Mouse (Mus musculus): Measurements from ENCODE around the gene Tedc1. TPM values are rescaled to one million over a fixed set of nuclear protein-coding genes. Genes with fewer than 3 reads are reported as not detected.
A peak's percentile ranks its signal among the peaks of the same experiment; 100 is the strongest.

Tedc1 gene
- total RNA-seq, 4 experiments from 2014 or later = 1.0 to 2.1 (median 1.6) TPM

DNA sequence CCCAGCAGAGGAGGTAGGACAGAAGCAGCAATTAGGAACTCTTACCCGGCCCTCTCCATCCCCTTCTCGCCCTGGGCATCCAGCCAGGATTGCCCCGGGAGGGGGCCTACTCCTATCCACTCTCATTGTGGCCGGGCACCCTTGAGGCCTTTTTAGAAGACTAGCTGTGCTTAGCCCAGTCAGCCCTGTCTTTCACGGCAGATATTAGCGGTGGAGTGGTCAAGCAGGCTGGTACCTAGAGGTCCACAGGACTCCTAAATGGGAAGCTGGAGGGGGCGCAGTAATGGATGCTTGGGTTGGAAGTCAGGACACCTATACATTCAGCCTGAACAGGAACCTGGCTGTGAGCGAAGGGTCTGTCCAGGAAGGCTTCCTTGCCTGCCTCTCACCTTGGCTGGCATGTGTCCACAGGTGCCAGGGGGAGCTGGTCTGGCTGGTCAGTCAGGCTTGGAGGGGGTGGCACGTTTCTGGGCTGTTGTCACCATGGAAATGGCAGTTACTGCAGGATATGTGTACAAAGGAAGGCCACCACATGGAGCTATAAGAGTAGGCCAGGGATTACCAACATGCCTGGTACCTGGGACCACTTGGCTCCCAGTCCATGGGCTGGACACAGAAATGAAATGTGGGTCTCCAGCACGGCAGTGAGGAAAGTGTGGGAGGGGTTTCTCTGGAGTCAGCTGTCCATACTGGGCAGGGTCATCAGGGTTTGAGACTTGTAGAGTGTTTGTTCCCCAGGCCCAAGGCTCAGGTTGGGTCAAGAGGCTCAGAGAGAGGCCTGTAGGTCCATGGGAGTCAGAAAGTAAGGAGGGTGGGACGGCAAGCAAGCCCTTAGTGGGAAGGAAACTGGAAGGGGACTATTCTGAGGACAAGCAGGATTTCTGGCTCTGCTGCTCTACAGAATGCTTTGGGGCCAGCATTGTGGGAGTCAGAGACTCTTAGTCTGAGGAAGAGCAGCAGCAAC lies 17.0 kb upstream of the Tedc1 start:
- no peak for DNase-seq (ENCODE audit: low spot score in 2 of 2)

DNA sequence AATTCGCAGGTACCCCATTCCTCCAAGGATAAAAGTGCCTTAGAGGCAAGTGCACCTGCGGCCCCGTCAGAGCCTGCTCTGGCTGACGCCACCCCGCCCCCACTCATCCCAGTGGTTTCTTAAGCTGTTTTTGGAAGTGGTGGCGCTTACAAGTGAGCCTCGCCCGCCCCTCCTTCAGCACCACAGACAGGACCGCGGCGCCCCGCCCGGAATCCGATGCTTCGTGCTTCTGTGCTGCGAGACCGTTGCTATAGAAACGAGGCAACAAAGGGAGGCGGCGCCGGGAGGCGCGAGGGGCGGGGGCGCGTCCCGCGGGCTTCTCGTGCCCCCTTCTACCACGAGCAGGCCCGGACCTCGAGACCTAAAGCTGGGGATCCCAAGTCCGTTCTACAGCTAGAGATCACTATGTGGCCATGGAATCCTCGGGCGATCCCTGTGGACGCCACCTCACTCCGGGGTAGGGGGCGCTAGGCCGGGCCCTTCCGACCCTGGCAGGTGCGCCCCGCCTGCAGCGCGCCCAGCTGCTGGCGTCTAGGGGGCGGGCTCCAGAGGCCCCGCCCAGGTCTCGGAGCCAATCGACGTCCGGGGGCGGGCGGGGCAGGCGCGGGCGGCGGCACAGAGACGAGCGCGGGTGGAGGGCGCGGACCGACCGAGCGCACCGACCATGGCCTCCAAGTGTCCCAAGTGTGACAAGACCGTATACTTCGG lies 16.2 kb upstream of the Tedc1 start, which contains the start of gene Crip2:
Gene Crip2 (plus strand): TSS at position 329 of the 708 bp plus-strand sequence.
- DNase-seq (ENCODE audit: low spot score in 2 of 2) = peak; percentile 86 to 98

DNA sequence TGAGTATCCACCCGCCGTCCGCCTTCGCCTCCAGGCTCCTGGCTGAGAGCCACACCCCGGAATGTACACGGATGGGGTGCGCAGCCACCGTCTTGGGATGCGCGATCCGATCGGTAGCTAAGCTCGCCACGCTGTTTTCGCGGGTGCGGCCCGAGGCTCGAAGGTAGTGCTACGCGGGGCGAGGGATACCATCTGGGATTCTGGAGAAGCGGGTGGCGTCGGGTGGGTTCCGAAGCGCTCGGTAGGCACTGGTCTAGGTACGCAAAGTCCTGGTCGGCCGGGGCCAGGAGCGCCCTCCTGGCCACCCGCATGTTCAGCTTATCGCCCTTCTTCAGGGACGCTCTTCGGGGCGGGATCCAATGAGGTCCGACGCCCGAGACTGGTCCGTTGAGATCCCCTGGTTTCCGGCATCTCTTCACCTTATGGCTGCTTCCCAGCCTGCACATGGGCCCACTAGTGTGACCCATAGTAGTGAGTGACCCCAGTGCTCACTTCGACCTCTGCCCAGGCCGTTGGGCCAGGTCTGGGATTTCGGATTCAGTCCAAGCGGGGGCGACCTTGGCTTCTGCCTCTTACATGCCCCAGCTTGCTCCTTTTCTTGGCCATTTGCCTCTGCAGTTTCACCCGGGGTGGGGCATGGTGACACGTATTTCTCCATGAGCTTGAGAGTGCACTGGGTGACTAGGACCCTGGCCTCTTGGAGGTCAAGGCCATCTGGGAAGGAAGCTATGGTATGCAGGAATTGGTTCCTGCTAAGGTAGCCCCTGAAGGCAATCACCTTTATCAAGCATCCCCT lies 15.4 kb upstream of the Tedc1 start:
- peak in 1 of 2 experiments; percentile 56 for DNase-seq (ENCODE audit: low spot score in 2 of 2)

DNA sequence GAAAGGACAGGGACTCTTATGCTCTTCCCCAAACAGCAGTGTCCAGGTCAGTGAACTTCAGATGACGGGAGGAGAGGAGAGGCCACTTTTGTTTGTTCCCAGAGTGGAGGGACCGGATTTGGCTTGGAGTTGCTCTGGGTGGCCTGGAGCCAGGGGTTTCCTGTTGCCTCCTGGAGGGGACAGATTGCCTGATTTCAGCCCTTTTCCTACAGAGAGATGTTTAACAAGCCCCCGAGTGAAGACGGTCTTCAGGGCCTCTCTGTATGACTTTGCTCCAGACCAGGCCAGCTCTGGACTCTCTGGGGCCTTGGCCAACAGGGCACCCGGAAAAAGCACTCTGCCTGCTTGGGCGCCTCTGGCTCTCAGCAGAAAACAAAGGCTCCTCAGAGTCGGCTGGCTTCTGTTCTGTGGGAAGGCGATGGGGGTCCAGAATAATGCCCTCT lies 14.7 kb upstream of the Tedc1 start:
- no peak for DNase-seq (ENCODE audit: low spot score in 2 of 2)

DNA sequence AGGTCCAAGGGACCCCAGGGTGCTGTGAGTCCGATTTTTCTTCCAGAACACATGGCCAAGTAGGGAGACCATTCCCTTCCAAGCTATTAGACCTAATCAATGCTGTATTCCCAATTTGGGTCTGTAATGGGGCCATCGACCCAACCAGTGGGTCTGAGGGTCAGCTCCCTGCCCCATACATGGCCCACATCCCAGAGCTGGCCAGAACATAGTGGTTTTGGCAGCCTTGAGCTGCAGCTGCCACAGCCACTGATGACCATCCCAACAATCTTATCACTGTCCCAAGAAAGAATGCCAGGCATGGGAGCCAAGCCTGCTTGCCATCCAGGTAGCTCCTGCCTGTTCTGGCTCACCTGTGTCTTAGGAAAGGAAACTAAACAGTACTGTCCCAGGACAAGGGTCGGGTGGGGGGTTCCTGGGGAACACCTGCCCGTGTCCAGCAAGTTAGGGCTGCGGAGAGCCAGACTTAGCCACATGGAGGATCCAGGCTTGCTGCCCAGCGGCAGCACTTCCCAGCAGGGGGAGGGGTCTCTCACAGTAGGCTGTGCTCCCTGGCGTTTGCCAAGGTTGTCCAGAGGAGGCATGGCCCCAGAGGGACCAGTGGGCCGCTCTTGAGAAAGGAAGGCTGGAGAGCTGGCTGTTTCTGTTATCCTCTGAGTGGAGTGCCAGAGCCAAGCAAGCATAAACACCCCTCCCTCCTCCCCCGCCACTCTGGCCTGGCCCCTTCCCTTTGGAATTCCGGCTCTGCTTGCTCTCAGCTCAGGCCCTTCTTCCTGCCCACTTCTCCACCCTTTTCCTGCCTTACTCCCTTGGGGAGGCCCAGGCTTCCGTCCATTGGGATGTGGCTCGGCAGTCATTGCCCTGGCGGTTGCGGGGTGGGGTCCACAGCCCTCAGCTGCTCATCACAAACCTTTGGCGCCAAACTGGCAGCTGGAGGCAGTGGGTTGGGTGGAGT lies 13.9 kb upstream of the Tedc1 start:
- peak in 1 of 2 experiments; percentile 65 for DNase-seq (ENCODE audit: low spot score in 2 of 2)

DNA sequence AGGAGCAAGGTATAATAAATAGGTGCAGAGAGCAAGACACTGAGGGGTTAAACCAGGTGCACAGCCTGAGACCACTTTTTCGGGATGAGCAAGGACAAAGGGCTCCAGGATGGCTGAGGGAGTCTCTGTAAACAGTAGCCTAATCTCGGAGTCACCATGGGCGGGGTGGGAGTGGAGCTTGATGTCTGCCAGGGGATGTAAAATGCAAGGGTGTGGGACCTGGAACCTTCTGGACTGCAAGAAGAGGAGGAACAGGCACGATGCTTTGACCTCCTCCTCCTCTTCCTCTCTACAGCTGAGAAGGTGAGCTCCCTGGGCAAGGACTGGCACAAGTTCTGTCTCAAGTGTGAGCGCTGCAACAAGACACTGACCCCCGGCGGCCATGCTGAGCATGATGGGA lies 13.1 kb upstream of the Tedc1 start:
- no peak for DNase-seq (ENCODE audit: low spot score in 2 of 2)

DNA sequence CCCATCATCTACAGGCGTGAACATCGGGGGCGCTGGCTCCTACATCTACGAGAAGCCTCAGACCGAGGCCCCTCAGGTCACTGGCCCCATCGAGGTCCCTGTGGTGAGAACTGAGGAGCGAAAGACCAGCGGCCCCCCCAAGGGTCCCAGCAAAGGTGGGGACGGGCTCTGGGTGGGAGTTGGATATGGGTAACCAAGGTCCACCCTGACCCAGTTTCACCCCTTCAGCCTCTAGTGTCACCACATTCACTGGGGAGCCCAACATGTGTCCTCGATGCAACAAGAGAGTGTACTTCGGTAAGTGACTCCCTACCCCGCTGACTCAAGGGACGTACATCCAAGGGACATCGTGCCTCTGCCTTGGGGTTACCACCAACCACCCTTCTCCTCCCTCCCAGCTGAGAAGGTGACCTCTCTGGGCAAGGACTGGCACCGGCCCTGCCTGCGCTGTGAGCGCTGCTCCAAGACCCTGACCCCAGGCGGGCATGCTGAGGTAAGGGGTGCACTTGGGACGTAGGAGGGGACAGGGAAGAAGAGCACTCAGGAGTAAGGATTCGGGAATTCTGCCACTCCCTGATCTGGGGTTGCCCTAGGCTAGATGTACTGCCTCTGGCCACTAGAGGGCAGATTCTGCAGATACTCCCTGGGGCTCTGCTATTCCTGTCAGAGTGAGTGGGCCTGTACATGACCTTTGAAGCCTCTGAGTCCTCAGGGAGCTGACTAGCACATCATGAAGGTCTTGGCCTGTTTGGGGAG lies 12.0 kb upstream of the Tedc1 start:
- no peak for DNase-seq (ENCODE audit: low spot score in 2 of 2)

DNA sequence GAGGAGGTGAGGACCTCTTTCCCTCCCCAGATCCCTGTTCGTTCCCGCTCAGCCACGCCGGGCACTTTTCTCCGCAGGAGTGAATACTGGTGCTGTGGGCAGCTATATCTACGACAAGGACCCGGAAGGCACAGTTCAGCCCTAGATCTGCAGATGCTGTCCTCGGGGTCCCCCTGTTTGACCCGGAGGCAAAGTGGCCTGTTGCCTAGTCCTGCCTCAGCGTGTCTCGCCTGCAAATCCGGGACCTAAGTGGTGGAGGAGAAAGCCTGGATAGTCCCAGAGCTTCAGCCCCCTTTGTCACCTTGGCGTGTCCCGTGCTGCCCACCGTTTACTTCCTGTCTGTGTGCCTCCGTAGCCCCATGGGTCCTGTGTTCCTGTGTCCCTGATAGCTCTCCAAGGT lies 11.3 kb upstream of the Tedc1 start:
- DNase-seq (ENCODE audit: low spot score in 2 of 2) = no peak

DNA sequence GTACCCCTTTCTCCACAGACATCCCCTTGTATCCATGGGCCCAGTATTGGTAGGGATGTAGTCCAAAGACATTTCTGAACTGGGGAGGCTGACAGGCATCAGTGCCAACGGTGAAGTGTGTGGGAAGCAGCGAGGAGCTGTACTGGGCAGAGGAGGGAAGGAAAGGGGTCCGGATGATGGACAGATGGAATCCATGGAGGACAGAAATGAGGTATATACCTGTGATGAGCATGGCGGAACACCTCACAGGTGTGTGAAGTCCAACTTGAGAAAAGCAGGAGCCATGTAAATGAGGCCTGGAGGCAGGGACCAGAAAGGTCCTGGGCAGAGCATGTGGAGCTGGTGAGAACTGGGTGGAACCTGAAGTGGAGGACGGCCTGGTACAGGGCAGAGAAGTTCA lies 10.6 kb upstream of the Tedc1 start:
- no peak for DNase-seq (ENCODE audit: low spot score in 2 of 2)

DNA sequence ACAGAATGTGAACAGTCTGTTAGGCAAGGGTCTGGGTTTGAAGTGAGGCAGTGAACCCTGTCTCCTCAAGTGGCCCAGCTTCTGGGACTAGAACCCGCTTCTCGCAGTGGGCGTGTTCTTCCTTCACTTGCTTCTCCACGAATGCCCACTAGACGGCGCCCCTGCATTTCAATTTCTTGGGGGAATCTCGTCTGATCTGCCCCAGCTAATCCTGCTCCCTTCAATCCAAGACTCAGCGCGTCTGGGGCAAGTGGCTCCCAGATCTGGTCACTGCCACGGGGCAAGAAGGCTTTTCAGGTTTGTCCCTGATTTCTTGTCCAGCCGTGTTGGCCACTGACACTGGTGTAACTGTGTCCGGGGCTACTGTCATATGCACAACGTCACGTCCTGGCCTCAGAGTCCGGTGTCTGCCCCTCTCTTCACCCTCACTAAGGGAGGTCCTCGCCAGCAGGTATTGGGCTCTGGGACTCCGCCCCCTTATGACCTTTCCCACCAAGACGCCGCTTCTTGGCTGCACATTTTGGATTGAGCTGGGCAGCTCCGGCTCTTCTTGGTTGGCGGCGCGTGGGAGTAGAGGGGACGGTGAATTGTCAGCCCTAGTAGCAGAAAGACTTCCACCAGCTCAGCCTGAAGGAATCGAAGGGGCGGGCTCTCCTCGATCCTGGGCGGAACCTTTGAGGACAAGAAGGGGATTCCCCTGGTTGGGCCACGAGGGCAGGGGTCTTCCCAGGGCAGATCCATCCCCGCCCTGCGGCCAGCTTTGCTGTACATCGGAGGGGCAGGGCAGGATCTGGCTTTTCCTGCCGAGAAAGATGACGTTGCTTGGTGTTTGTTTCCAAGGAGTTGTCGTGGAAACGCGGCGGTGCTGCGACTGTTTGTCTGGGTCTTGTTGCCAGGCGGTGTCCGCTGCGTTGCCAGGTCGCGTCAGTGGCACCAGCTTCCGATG lies 9.8 kb upstream of the Tedc1 start, which contains the start of gene Crip1:
Gene Crip1 (plus strand): TSS at position 205 of the 946 bp plus-strand sequence.
- peak; percentile 69 to 92 for DNase-seq (ENCODE audit: low spot score in 2 of 2)

DNA sequence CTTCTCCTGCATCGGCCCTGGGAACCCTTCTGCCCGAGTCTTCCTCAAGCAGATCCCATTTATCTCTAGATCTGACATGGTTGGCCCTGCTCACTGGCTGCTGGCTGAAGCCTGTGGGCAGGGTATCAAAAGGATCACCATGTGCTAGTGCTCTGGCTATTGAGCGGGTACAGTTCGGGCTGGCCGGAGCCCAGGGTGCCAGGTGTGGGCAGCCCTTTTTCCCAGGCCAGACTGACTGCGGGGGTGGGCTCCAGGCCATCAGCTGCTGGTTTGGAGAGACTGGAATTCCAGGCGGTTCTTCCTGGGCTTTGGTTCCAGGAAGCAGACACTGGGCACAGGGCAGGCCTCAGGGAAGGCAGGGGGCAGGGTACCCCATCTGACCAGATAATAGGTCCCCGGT lies 8.7 kb upstream of the Tedc1 start:
- DNase-seq (ENCODE audit: low spot score in 2 of 2) = peak in 1 of 2 experiments; percentile 17

DNA sequence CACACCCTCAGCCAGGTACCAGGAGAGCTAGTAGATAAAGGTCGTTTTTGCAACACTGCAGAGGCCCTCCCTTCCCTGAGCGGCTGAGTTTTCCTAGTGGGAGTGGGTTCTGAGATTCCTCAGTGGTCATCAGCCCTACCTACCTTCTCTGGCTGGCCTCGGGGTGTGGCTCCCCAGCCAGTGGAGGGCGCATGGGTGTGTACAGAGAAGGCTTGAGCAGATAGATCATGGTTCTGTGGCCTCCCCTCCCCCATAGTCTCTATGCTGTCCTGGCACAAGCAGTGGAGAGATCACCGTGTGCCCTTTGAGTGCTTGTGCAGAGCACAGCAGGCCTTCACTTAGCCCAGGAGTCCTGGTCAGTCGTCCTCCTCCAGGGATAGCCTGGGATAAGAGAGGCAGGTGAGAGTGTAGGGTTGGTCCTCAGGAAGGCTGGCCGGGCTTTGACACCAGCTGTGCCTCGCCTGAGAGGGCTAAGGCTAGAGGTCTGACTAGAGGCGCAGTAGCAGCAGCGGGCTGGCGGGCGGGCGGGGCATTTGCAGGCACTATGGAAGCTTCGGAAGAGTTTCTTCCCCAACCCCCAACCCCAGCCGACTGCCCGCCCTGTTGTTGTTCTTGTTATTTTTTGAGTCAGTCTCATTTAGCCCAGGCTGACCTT lies 7.7 kb upstream of the Tedc1 start:
- DNase-seq (ENCODE audit: low spot score in 2 of 2) = no peak

DNA sequence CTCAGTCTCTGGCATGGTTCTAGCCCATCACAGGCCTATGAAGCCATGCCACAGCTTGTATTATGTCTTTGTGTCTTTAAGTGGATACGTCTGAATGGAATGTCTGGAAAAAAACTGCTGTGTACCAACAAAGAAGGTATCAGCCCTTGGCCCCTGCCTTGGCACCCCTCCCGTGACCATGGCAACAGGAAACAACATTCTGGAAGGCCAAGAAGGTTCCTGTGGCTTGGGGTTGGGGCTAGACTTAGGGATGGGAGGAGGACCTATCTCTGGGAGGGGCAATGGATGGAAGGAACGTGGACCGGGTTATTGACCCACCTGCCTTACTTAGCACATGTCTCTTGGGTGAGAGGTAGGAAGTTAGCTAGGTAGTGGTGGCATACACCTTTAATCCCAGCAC lies 6.9 kb upstream of the Tedc1 start:
- no peak for DNase-seq (ENCODE audit: low spot score in 2 of 2)

DNA sequence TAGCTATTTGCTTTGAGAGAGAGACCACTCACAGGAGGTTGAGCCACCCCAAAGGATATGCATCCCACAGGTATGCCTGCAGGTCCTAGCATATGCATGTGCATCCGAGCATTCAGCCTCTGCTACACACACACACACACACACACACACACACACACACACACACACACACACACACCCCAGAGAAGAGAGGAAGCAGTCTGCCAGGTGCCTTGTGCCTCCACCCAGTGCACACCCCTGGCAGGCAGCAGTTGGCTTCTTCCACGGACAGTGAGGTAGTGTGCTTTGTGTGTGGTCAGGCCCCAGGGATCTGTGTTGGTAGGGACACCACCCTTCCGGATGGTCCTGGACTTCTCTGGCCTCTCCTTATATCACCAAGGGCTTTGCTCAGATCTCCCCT lies 6.3 kb upstream of the Tedc1 start:
- no peak for DNase-seq (ENCODE audit: low spot score in 2 of 2)

DNA sequence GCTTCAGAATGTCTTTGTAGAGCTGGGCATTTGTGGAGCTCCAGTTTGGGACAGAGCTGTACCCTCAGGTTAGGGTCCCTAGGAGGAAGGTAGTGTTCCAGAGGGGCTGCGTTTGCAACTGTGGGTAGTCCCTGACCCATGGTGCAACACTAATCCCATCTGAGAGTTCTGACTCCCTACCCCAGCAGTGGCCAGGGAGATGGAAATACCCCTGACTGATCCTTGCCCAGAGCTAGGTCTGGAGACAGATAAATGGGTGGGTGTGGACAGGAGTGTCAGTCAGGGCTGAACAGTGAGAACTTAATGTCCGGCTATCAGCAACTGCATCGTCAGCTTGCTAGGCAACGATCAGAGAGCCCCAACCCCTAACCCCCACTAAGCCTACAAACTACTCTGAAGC lies 5.6 kb upstream of the Tedc1 start:
- DNase-seq (ENCODE audit: low spot score in 2 of 2) = no peak

DNA sequence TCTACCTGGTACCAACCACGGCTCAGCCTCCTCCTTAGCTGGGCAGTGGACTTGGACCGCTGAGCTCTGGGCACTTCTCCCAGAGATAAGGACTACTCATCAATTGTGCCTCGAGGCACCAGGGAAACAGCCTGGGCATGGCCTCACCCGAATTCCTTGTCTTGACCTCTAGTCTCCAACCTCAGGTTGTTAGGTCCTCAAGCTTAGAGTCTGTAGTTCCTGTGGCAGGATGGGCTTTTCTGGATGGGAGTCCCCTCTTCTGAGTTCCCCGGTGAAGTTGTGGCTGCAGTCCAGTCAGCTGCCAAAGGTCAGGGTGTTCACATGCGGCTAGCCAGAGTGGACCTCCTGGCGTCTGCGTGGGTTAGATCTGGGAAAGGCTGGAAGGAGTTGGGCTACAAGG lies 5.2 kb upstream of the Tedc1 start:
- no peak for DNase-seq (ENCODE audit: low spot score in 2 of 2)

DNA sequence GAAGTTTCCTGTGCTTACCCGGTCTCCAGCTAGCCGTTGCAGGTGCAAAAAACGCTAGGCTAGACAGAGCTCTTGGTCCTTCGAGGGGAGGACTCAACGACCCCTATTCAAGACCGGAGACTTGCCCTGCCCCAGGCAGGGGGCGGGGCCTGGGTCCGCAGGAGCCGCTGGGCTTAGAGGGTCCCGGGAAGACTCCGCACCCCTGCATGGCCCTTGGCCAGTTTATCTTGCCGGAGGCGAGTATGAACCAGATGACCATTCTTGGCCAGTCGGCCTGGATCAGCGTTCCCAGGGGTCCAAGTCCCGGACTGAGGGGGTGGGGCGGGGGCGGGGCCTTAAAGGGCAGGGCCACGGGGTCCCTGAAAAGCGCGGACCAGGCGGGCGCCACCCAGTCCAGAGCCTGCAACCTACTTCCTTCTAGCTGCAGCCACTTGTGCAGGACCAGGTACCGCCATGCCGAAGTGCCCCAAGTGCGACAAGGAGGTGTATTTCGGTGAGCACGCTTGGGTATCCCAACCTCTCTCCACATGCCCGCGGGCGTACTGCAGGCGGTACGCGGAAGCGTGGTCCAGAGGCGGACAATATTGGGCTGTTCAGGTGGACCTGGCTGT lies 4.5 kb upstream of the Tedc1 start:
- no peak for DNase-seq (ENCODE audit: low spot score in 2 of 2)
